Mouse (Mus musculus) forebrain, embryonic 15.5 days (tissue): ENCODE measurements around the gene Clpsl2. TPM values are rescaled to one million over a fixed set of nuclear protein-coding genes. Genes with fewer than 3 reads are reported as not detected.
A peak's percentile ranks its signal among the peaks of the same experiment; 100 is the strongest.

Experiments
- ATAC-seq: fragments of 200-750 bp; cut with Nextera tagmentation; replicated peaks from 2 replicates; pipeline ENCODE4 v1.8.0; 2017; ENCODE audit warnings: mild to moderate bottlenecking, moderate TSS enrichment, moderate library complexity
- H3K27ac ChIP-seq: fragments of 300-500 bp; sonication (generic); replicated peaks from 2 replicates; pipeline ENCODE4 v1.5.1; 2015; ENCODE audit warnings: mild to moderate bottlenecking, inconsistent platforms
- H3K27me3 ChIP-seq: fragments of 300-500 bp; sonication (generic); 2 replicates; pipeline ENCODE4 v1.6.1; 2015; ENCODE audit warnings: inconsistent platforms
- H3K36me3 ChIP-seq: fragments of 300-500 bp; sonication (generic); 2 replicates; pipeline ENCODE4 v1.6.1; 2015; ENCODE audit warnings: mild to moderate bottlenecking, inconsistent platforms
- H3K4me1 ChIP-seq: fragments of 300-500 bp; sonication (generic); 2 replicates; pipeline ENCODE4 v1.6.1; 2015; ENCODE audit warnings: inconsistent platforms
- H3K4me2 ChIP-seq: fragments of 300-500 bp; sonication (generic); replicated peaks from 2 replicates; pipeline ENCODE4 v1.6.1; 2015; ENCODE audit warnings: mild to moderate bottlenecking, inconsistent platforms
- H3K4me3 ChIP-seq: fragments of 300-500 bp; sonication (generic); 2 replicates; pipeline ENCODE4 v1.5.1; 2015; ENCODE audit warnings: mild to moderate bottlenecking, inconsistent platforms
- H3K9ac ChIP-seq: fragments of 300-500 bp; sonication (generic); replicated peaks from 2 replicates; pipeline ENCODE4 v1.6.1; 2015; ENCODE audit warnings: mild to moderate bottlenecking, inconsistent platforms
- H3K9me3 ChIP-seq: fragments of 300-500 bp; sonication (generic); 2 replicates; pipeline ENCODE4 v1.6.1; 2016; ENCODE audit warnings: inconsistent platforms
- WGBS: fragments of 180-500 bp; shearing (Covaris S2); methylation state at CpG from one replicate; pipeline ENCODE4 v1.1.7; 2015; ENCODE audit warnings: mixed read lengths; 5-methylcytosine and 5-hydroxymethylcytosine counted together
- polyA plus RNA-seq: library from polyadenylated mRNA; unstranded; fragments of >200 nt; fragmentation: Nextera tagmentation; extraction: Ambion mirVana; gene quantifications from 2 replicates; pipeline ENCODE4 v1.2.1, GENCODE M21; 2015

Clpsl2 gene
- polyA plus RNA-seq, 1 experiment from 2014 or later = not detected

DNA sequence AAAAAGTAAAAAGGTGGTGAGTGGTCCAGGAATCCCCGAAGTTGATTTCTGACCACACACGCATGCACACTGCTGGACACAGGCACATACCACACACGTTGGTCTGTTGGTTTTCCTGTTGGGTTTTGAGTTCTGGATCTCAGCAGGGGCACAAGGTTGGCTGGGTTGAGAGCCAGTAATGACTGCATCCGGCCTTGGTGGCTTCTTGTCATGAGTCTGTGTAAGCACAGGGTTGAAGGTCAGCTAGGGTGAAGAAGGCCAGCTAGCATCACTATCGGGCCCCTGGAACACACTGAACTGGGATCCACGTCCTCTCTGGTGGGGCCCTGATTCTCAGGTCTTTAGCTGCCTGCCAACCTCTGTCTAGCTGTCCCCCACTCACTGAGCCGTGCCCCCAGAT, 23.3 kb downstream of the Clpsl2 start:
- Histone ChIP-seq H3K27me3 (no peaks in the 10 kb centered on the region), H3K9ac (no peak overlapping the region), H3K36me3 (no peaks in the 10 kb centered on the region), H3K27ac (no peak overlapping the region), H3K4me3 (no peak overlapping the region), H3K4me2 (no peak overlapping the region), H3K9me3 (no peaks in the 10 kb centered on the region), H3K4me1 (peaks cover 9% of the 10 kb centered on the region)
- WGBS = 87% methylated on average over 7 of the region's 7 CpGs
- no peak for ATAC-seq

DNA sequence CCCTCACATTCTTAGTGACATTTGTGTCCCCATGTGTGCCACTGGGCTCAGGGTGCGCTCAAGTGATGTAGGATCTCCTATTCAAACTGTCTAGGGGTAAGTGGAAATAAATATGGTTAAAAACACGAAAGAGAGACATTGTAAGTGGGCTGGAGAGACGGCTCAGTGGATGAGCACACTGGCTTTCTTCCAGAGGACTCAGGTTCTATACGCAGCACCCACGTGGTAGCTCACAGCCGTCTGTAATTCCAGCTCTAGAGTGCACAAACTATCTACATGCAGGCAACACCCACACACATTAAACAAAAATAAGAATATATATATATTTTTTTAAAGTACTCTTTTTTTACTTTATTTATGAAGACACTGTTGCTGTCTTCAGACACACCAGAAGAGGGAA, 23.7 kb downstream of the Clpsl2 start:
- peaks cover 9% of the 10 kb centered on the region for H3K4me1 ChIP-seq
- H3K27me3 ChIP-seq = no peaks in the 10 kb centered on the region
- no peak for ATAC-seq
- no peak overlapping the region for H3K27ac ChIP-seq
- no peaks in the 10 kb centered on the region for H3K36me3 ChIP-seq
- H3K9ac ChIP-seq = no peak overlapping the region
- no peak overlapping the region for H3K4me3 ChIP-seq
- 85% methylated on average over 6 of the region's 6 CpGs for WGBS
- H3K9me3 ChIP-seq = no peaks in the 10 kb centered on the region
- H3K4me2 ChIP-seq = no peak overlapping the region

- WGBS = 17% methylated on average over 48 of the region's 50 CpGs
- Histone ChIP-seq H3K9me3 (no peaks in the 10 kb centered on the region), H3K27me3 (no peaks in the 10 kb centered on the region), H3K4me1 (peaks cover 9% of the 10 kb centered on the region), H3K4me3 (peak within 1 kb of the TSS; percentile 38), H3K9ac (peak within 1 kb of the TSS; percentile 39), H3K36me3 (no peaks in the 10 kb centered on the region), H3K4me2 (peak within 1 kb of the TSS; percentile 60), H3K27ac (no peak within 1 kb of the TSS)
- ATAC-seq = peak; percentile 88
These were observed 26.3 kb downstream of the Clpsl2 start, which contains the start of gene Lhfpl5 for GRCm38 (mm10) chr17:28575244-28576125. Gene Lhfpl5 (plus strand): TSS chr17:28575641.

- Histone ChIP-seq H3K9ac (no peak overlapping the region), H3K4me2 (no peak overlapping the region), H3K27ac (no peak overlapping the region), H3K4me1 (peaks cover 6% of the 10 kb centered on the region), H3K4me3 (no peak overlapping the region), H3K27me3 (no peaks in the 10 kb centered on the region), H3K36me3 (no peaks in the 10 kb centered on the region), H3K9me3 (no peaks in the 10 kb centered on the region)
- no peak for ATAC-seq
- WGBS = 9% methylated on average over 9 of the region's 9 CpGs
These were observed 31.2 kb downstream of the Clpsl2 start for GRCm38 (mm10) chr17:28580396-28580795.

DNA sequence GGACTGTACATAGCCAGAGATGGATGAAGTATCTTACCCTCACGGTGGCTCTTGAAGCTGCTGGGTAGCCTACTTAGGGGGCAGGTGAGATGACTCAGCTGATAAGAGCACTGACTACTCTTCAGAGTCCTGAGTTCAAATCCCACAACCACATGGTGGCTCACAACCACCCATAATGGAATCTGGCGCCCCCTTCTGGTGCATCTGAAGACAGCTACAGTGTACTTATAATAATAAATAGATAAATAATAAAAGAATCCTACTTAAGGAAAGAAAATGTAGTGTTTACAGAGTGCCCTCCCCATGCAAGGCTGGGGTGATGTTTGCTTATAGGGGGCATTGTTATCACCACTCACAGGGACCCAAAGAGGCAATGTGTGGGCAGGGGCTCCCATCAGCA, 31.8 kb downstream of the Clpsl2 start:
- 58% methylated on average over 2 of the region's 2 CpGs for WGBS
- no peaks in the 10 kb centered on the region for H3K36me3 ChIP-seq
- no peak overlapping the region for H3K9ac ChIP-seq
- H3K27me3 ChIP-seq = no peaks in the 10 kb centered on the region
- H3K4me2 ChIP-seq = no peak overlapping the region
- no peak overlapping the region for H3K27ac ChIP-seq
- H3K9me3 ChIP-seq = no peaks in the 10 kb centered on the region
- ATAC-seq = no peak
- H3K4me3 ChIP-seq = no peak overlapping the region
- no peaks in the 10 kb centered on the region for H3K4me1 ChIP-seq

- 84% methylated on average over 3 of the region's 3 CpGs for WGBS
- H3K27me3 ChIP-seq = no peaks in the 10 kb centered on the region
- H3K4me1 ChIP-seq = no peaks in the 10 kb centered on the region
- H3K4me3 ChIP-seq = no peak overlapping the region
- no peak for ATAC-seq
- no peak overlapping the region for H3K9ac ChIP-seq
- no peak overlapping the region for H3K4me2 ChIP-seq
- peaks cover 36% of the 10 kb centered on the region for H3K36me3 ChIP-seq
- no peaks in the 10 kb centered on the region for H3K9me3 ChIP-seq
- no peak overlapping the region for H3K27ac ChIP-seq
These were observed 37.3 kb downstream of the Clpsl2 start for GRCm38 (mm10) chr17:28586509-28586908.

DNA sequence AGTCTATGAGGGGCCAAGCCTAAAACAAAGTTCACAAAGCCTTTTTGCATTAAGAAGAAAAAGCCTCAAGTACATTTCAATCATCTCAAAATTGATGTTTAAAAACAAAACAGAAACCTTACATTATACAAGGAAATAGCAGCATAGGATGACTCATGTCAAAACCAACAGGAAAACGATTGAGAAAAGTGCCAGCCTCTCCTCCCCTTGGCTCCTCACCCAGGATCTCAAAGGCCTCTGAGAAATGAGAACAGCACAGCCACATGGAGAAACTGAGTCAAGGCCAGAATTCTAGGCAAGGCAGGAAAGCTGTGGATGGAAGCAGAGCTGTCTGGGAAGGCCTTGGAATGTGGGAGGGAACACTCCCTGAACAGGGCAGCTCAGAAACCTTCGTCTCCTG, 39.4 kb downstream of the Clpsl2 start:
- Histone ChIP-seq H3K27me3 (no peaks in the 10 kb centered on the region), H3K4me2 (no peak overlapping the region), H3K36me3 (peaks cover 56% of the 10 kb centered on the region), H3K9ac (no peak overlapping the region), H3K27ac (no peak overlapping the region), H3K9me3 (no peaks in the 10 kb centered on the region), H3K4me1 (no peaks in the 10 kb centered on the region), H3K4me3 (no peak overlapping the region)
- no peak for ATAC-seq
- WGBS = 66% methylated on average over 2 of the region's 2 CpGs

GRCm38 (mm10) chr17:28590596-28590995, 41.4 kb downstream of the Clpsl2 start:
- Histone ChIP-seq H3K9ac (no peak overlapping the region), H3K4me2 (no peak overlapping the region), H3K27me3 (no peaks in the 10 kb centered on the region), H3K27ac (no peak overlapping the region), H3K4me3 (no peak overlapping the region), H3K4me1 (no peaks in the 10 kb centered on the region), H3K36me3 (peaks cover 68% of the 10 kb centered on the region), H3K9me3 (no peaks in the 10 kb centered on the region)
- WGBS = 91% methylated on average over 3 of the region's 3 CpGs
- ATAC-seq = no peak

GRCm38 (mm10) chr17:28591476-28591875, 42.3 kb downstream of the Clpsl2 start:
- no peaks in the 10 kb centered on the region for H3K9me3 ChIP-seq
- no peak overlapping the region for H3K27ac ChIP-seq
- H3K27me3 ChIP-seq = no peaks in the 10 kb centered on the region
- H3K4me1 ChIP-seq = no peaks in the 10 kb centered on the region
- H3K36me3 ChIP-seq = peaks cover 77% of the 10 kb centered on the region
- H3K4me2 ChIP-seq = no peak overlapping the region
- H3K9ac ChIP-seq = no peak overlapping the region
- H3K4me3 ChIP-seq = no peak overlapping the region
- ATAC-seq = no peak
- 93% methylated on average over 5 of the region's 5 CpGs for WGBS

GRCm38 (mm10) chr17:28592998-28593397, 43.8 kb downstream of the Clpsl2 start:
- ATAC-seq = no peak
- no peak overlapping the region for H3K9ac ChIP-seq
- H3K4me1 ChIP-seq = no peaks in the 10 kb centered on the region
- 17% methylated on average over 4 of the region's 4 CpGs for WGBS
- H3K4me3 ChIP-seq = no peak overlapping the region
- H3K4me2 ChIP-seq = no peak overlapping the region
- H3K36me3 ChIP-seq = peaks cover 87% of the 10 kb centered on the region
- H3K27ac ChIP-seq = no peak overlapping the region
- no peaks in the 10 kb centered on the region for H3K27me3 ChIP-seq
- no peaks in the 10 kb centered on the region for H3K9me3 ChIP-seq

DNA sequence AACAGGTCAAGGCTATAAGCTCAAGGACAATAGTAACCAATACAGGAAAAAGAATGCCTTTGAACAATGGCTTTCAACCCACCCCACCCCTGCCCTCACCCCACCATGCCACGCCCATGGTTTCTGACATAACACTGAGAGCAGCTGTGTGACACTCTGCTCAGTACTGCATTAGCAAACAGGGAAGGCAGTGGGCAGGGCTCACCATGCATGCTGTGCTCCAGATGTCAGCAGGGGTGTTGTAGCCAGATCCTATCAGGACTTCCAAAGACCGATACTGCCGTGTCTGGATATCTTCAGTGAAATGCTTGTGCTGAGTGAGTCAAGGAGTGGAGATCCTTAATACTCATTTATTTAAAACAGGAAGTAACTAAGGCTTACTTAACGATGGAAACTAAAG, 44.8 kb downstream of the Clpsl2 start:
- WGBS = 75% methylated on average over 4 of the region's 4 CpGs
- no peak overlapping the region for H3K9ac ChIP-seq
- H3K9me3 ChIP-seq = no peaks in the 10 kb centered on the region
- peaks cover 85% of the 10 kb centered on the region for H3K36me3 ChIP-seq
- no peak overlapping the region for H3K4me3 ChIP-seq
- no peaks in the 10 kb centered on the region for H3K4me1 ChIP-seq
- no peak overlapping the region for H3K27ac ChIP-seq
- no peaks in the 10 kb centered on the region for H3K27me3 ChIP-seq
- no peak overlapping the region for H3K4me2 ChIP-seq
- ATAC-seq = no peak

GRCm38 (mm10) chr17:28600780-28601179, 51.6 kb downstream of the Clpsl2 start:
- Histone ChIP-seq H3K36me3 (peaks cover 91% of the 10 kb centered on the region), H3K9ac (no peak overlapping the region), H3K4me3 (no peak overlapping the region), H3K4me2 (no peak overlapping the region), H3K27ac (no peak overlapping the region), H3K9me3 (no peaks in the 10 kb centered on the region), H3K4me1 (no peaks in the 10 kb centered on the region), H3K27me3 (no peaks in the 10 kb centered on the region)
- no peak for ATAC-seq
- WGBS = 84% methylated on average over 5 of the region's 5 CpGs
